9 mouse cellular contexts compared by ENCODE assay signal in the genomic region with DNA sequence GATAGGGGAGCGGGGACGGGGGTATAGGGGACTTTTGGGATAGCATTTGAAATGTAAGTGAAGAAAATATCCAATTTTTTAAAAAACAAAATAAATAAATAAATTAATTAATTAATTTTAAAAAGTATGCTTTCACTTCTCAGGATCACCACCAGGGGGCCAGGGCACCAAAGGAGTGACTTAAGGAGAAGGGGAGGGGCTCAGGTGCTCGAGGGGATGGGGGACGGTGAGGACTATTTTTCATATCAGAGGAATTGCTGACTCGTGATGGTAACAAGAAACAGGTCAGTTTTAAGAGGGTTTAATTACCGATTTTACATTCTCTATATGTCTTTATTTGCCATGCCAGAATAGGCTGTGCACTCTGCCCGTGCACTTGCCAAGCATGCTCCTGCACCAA.
DNase-seq lines count a peak whose midpoint lies in the region; ATAC-seq and TF ChIP-seq lines count a peak whose summit lies in the region.
"Had no signal": no experiment of that assay in that cellular context is flagged by ENCODE, and none has a peak within 500 bp of the region (broad histone marks: within the 10 kb centered on the region; RNA-seq: fewer than 3 reads in every experiment).

No protein-coding gene starts in this region.

- no peak overlapping the region for H3K27ac ChIP-seq in hindbrain, postnatal 0 days
- no peak overlapping the region for H3K27ac ChIP-seq in hindbrain, embryonic 12.5 days
- no peak overlapping the region for H3K27ac ChIP-seq in thymus, adult 2 months (ENCODE audit: control insufficient read depth, insufficient read depth, low read length)

- peak; percentile 61 for TF ChIP-seq CTCF in hindbrain, postnatal 0 days (IDR thresholded peaks at IDR 0.05; ENCODE audit: low read depth)
- TF ChIP-seq CTCF in thymus, adult 2 months (IDR thresholded peaks at IDR 0.05; ENCODE audit: borderline replicate concordance, control insufficient read depth, extremely low read depth, insufficient read depth, low read length, poor library complexity) = 0 out of 2 replicates have a peak, but pooled peaks have one; percentile 24

- no peaks in the 10 kb centered on the region for H3K4me1 ChIP-seq in hindbrain, postnatal 0 days (ENCODE audit: insufficient read depth, low read length)
- H3K4me1 ChIP-seq in hindbrain, embryonic 12.5 days = no peaks in the 10 kb centered on the region
- H3K4me1 ChIP-seq in thymus, adult 2 months (replicated peaks; ENCODE audit: control insufficient read depth, insufficient read depth, low read length) = 0 out of 2 replicates have a peak, but pooled peaks cover 2% of the 10 kb centered on the region

- no peak for TF ChIP-seq POLR2A in thymus, adult 2 months (IDR thresholded peaks at IDR 0.05; ENCODE audit: control insufficient read depth, extremely low read depth, insufficient read depth, low read length, poor library complexity)

- peak; percentile 25 for DNase-seq in hindbrain, postnatal 0 days (ENCODE audit: low spot score)
- peak; percentile 15 for DNase-seq in thymus, adult 2 months
- no peak for DNase-seq in thymus, adult 18-20 months
- peak; percentile 40 for DNase-seq in embryo, embryonic 11 days
- peak; percentile 5 to 11 for DNase-seq in thymus, postnatal 36 days
- DNase-seq in cerebellum, adult 9-10 months = no peak
- no peak for DNase-seq in kidney, postnatal 14 days
- DNase-seq: layer of hippocampus, adult 9-11 months had no signal

- H3K9me3 ChIP-seq in hindbrain, postnatal 0 days (ENCODE audit: low read length) = no peaks in the 10 kb centered on the region
- H3K9me3 ChIP-seq in hindbrain, embryonic 12.5 days (replicated peaks) = no peaks in the 10 kb centered on the region

- ATAC-seq in hindbrain, postnatal 0 days = no peak
- no peak for ATAC-seq in hindbrain, embryonic 12.5 days (ENCODE audit: low FRiP score)

- H3K36me3 ChIP-seq in hindbrain, postnatal 0 days (ENCODE audit: insufficient read depth, low read length) = no peaks in the 10 kb centered on the region
- no peaks in the 10 kb centered on the region for H3K36me3 ChIP-seq in hindbrain, embryonic 12.5 days
- H3K36me3 ChIP-seq in thymus, adult 2 months (ENCODE audit: control insufficient read depth, insufficient read depth, low read length) = no peaks in the 10 kb centered on the region

- no peak overlapping the region for H3K9ac ChIP-seq in hindbrain, postnatal 0 days (replicated peaks; ENCODE audit: low read length)
- H3K9ac ChIP-seq in hindbrain, embryonic 12.5 days = no peak overlapping the region

- no peak overlapping the region for H3K4me2 ChIP-seq in hindbrain, postnatal 0 days (ENCODE audit: low read depth, low read length)
- H3K4me2 ChIP-seq in hindbrain, embryonic 12.5 days (replicated peaks) = no peak overlapping the region

- H3K27me3 ChIP-seq in hindbrain, postnatal 0 days (ENCODE audit: insufficient read depth, low read length) = no peaks in the 10 kb centered on the region
- H3K27me3 ChIP-seq in hindbrain, embryonic 12.5 days = no peaks in the 10 kb centered on the region
- H3K27me3 ChIP-seq in thymus, adult 2 months (ENCODE audit: control insufficient read depth, insufficient read depth, low read length) = no peaks in the 10 kb centered on the region

- H3K4me3 ChIP-seq in hindbrain, postnatal 0 days (ENCODE audit: low read length) = no peak overlapping the region
- no peak overlapping the region for H3K4me3 ChIP-seq in hindbrain, embryonic 12.5 days
- H3K4me3 ChIP-seq in thymus, adult 2 months (ENCODE audit: control insufficient read depth, insufficient read depth, low read length) = no peak overlapping the region

- 58% methylated on average over 7 of the region's 7 CpGs for WGBS in hindbrain, postnatal 0 days
- WGBS in hindbrain, embryonic 12.5 days = 61% methylated on average over 7 of the region's 7 CpGs
- 60% methylated on average over 7 of the region's 7 CpGs for WGBS in thymus, adult 2 months

Comparison
In these comparisons a context has a peak if more than half of its experiments do, and no peak if none do; other contexts are left out.
1. DNase-seq: peak in hindbrain, postnatal 0 days (single experiment), thymus, adult 2 months (single experiment), embryo, embryonic 11 days (single experiment) and thymus, postnatal 36 days (2 of 2); none in thymus, adult 18-20 months (0 of 2), cerebellum, adult 9-10 months (single experiment) and kidney, postnatal 14 days (single experiment).